Mouse (Mus musculus) leukemia stem cell, adult 10-12 weeks (primary cell): ENCODE results near the gene Ncf1. TPM values are rescaled to one million over a fixed set of nuclear protein-coding genes. Genes with fewer than 3 reads are reported as not detected.

ENCODE experiments used
- polyA plus RNA-seq: library from polyadenylated mRNA; stranded (reverse); fragments of >175 nt; gene quantifications from 2 replicates; pipeline ENCODE4 v1.2.3, GENCODE M21; 2012; ENCODE audit warnings: low replicate concordance

The Ncf1 gene
- 42.1 and 59.8 TPM in 2 replicates for polyA plus RNA-seq

DNA sequence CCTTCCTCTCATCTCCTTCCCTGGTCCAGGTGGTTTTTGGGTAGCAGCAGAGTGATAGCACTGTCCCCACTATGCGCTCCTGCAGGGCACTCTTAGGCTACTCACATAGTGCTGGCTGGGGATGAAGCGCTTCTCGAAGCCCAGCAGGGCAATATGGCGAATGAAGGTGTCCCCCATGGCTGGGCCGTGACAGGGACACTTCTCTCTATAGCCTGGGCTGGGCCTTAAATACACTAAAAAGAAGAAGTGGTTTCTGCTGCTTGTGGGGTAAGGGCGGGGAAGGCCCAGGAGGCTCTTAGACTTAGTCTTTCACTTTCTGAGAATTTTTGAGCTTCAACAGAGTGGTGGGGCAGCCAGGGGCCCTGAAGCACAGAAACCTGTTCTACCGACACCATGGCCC lies at the start of gene Ncf1:
Gene Ncf1, minus strand, starts transcription at position 235 of the 400 bp plus-strand sequence.

DNA sequence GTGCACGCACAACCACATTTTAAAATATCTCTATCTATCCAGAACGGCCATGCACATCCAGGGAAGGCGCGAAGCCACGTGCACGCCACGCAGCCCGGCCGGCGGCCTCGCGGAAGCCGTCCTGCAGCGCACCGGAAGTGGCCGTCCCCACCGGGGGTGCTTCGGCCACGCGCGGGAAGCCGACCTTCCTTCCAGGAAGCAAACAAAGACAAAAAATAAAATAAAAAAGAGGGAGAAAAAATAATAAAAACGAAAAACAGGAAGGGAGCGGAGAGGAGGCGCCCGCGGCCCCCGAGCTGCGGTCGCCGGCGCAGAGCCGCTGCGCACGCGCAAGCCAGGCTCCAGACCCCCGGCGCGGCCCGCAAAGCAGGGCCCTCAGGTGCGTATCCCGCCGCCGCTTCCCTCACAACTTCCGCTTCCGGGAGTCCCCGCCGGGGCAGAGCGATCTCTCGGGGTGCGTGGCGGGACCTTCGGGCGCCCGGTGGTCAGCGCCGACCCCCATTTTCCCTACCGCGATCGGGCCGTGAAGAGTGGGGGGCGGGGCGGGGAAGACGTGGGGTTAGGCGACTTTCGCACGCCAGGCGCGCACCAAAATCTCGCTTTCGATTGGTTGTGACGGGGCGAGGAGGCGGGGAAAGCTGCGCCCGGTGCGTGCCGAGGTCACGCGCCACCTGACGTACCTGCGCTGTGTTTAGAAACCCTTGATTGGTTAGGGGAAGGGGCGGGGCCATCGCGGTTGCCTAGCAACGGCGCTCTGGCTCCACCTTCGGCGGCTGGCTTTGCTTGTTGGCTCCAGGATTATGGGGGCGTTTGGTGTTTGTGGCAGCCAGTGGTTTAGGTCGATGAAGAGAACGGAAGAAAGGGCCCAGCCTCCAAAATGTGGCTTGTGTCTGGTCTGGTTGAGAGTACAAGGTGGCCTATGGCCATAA lies 45.3 kb downstream of the Ncf1 start, which contains the start of gene Gtf2ird2:
Gene Gtf2ird2, plus strand, starts transcription at position 140 of the 929 bp plus-strand sequence.

DNA sequence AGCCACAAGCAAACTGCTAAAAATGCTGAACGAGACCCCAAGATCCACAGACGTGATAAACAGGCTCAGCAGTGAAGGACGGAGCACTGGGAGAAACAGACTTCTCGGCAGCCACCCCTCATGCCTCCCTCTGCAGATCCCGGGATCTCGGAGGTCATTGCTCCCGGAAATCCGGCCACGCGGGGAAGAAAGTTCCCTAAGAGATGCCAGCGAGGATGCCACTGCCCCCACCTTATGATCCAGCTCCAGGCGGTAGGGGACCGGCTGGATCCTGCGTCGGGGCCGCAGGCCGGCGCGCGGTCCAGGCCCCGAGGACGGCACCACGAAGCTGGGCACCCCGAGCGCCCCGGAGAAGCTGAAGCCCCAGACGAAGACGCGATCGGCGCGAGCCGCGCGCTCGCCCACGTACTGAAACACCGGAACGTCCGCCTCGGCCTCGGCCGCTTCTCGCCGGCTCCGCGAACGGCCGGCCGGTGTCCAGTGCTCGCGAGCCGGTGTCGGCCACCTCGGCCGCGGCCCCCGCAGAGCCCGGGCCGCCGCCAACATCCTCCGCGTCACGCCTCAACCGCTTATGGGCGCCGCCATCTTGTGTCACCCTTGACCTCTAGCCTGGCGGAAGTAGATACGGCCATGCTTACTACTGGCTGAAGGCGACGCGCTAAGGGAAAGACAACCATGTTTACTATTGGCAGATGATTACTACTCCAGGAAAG lies 53.1 kb downstream of the Ncf1 start, which contains the start of gene Rcc1l:
Gene Rcc1l, minus strand, starts transcription at position 606 of the 713 bp plus-strand sequence.

Other genes starting within 250 kb of the Ncf1 start
- 1.4 and 1.9 TPM in 2 replicates for gene Castor2, start 129.9 kb downstream of the Ncf1 start, polyA plus RNA-seq
- gene Rcc1l, start 52.9 kb downstream of the Ncf1 start, polyA plus RNA-seq: 10.8 and 22.1 TPM in 2 replicates
- gene Gtf2ird2, start 45.6 kb downstream of the Ncf1 start, polyA plus RNA-seq: 3.7 and 8.1 TPM in 2 replicates
- 200 and 424 TPM in 2 replicates for gene Gtf2i, start 85.1 kb upstream of the Ncf1 start, polyA plus RNA-seq
- 9.3 and 60.4 TPM in 2 replicates for gene Gtf2ird1, start 227.1 kb upstream of the Ncf1 start, polyA plus RNA-seq